Mouse (Mus musculus) splenic B cell, adult 2 months (primary cell): ENCODE results near the gene Add3.

ENCODE experiments used
- DNase-seq: peaks from one replicate; pipeline ENCODE4 v3.0.0-alpha.2; 2011; ENCODE audit warnings: low read depth, low spot score
- H3K27me3 ChIP-seq: 2 replicates; pipeline ENCODE4 v1.6.1; 2012; ENCODE audit warnings: mild to moderate bottlenecking, low read length, moderate library complexity, mixed read lengths; ENCODE audit not compliant: control insufficient read depth, poor library complexity, insufficient read depth, severe bottlenecking
- H3K36me3 ChIP-seq: 2 replicates; pipeline ENCODE4 v1.6.1; 2012; ENCODE audit warnings: mild to moderate bottlenecking, low read length, moderate library complexity, mixed read lengths; ENCODE audit not compliant: control insufficient read depth, poor library complexity, insufficient read depth, severe bottlenecking

The Add3 gene

GRCm38 (mm10) chr19:53264821-53265727, 124.8 kb downstream of the Add3 start:
- DNase-seq, result no peak
- no peaks in the 10 kb centered on the region for H3K36me3 ChIP-seq
- no peaks in the 10 kb centered on the region; the same call in 1 of the 2 replicates for H3K27me3 ChIP-seq

- H3K36me3 ChIP-seq, result no peaks in the 10 kb centered on the region
- DNase-seq, result no peak
- no peaks in the 10 kb centered on the region; the same call in 1 of the 2 replicates for H3K27me3 ChIP-seq
These were observed 127.1 kb downstream of the Add3 start for GRCm38 (mm10) chr19:53267305-53267704.

- Histone ChIP-seq H3K36me3 (no peaks in the 10 kb centered on the region), H3K27me3 (no peaks in the 10 kb centered on the region)
- DNase-seq, result no peak
These were observed 132.9 kb downstream of the Add3 start for GRCm38 (mm10) chr19:53273055-53273722.

- Histone ChIP-seq H3K27me3 (no peaks in the 10 kb centered on the region), H3K36me3 (no peaks in the 10 kb centered on the region)
- no peak for DNase-seq
These were observed 133.7 kb downstream of the Add3 start for GRCm38 (mm10) chr19:53273781-53274428.

- H3K27me3 ChIP-seq, result no peaks in the 10 kb centered on the region
- no peak for DNase-seq
- no peaks in the 10 kb centered on the region for H3K36me3 ChIP-seq
These were observed 135.0 kb downstream of the Add3 start for GRCm38 (mm10) chr19:53275204-53275603.

- DNase-seq, result no peak
- no peaks in the 10 kb centered on the region for H3K36me3 ChIP-seq
- H3K27me3 ChIP-seq, result no peaks in the 10 kb centered on the region
These were observed 136.9 kb downstream of the Add3 start for GRCm38 (mm10) chr19:53276902-53277707.

GRCm38 (mm10) chr19:53278491-53279415, 138.5 kb downstream of the Add3 start:
- H3K36me3 ChIP-seq, result no peaks in the 10 kb centered on the region
- no peak for DNase-seq
- no peaks in the 10 kb centered on the region for H3K27me3 ChIP-seq

GRCm38 (mm10) chr19:53280254-53280653, 140.0 kb downstream of the Add3 start:
- Histone ChIP-seq H3K27me3 (no peaks in the 10 kb centered on the region), H3K36me3 (no peaks in the 10 kb centered on the region)
- DNase-seq, result no peak

GRCm38 (mm10) chr19:53282571-53282970, 142.3 kb downstream of the Add3 start:
- Histone ChIP-seq H3K36me3 (no peaks in the 10 kb centered on the region), H3K27me3 (no peaks in the 10 kb centered on the region)
- DNase-seq, result no peak

- no peak for DNase-seq
- Histone ChIP-seq H3K36me3 (no peaks in the 10 kb centered on the region), H3K27me3 (no peaks in the 10 kb centered on the region)
These were observed 143.5 kb downstream of the Add3 start for GRCm38 (mm10) chr19:53283742-53284141.

- H3K36me3 ChIP-seq, result no peaks in the 10 kb centered on the region
- no peaks in the 10 kb centered on the region for H3K27me3 ChIP-seq
- no peak for DNase-seq
These were observed 144.3 kb downstream of the Add3 start for GRCm38 (mm10) chr19:53284268-53285208.

GRCm38 (mm10) chr19:53296331-53297254, 156.3 kb downstream of the Add3 start:
- Histone ChIP-seq H3K27me3 (no peaks in the 10 kb centered on the region), H3K36me3 (no peaks in the 10 kb centered on the region; the same call in 1 of the 2 replicates)
- DNase-seq, result no peak
